Mouse (Mus musculus): ENCODE data around the gene Tnxb. TPM values are rescaled to one million over a fixed set of nuclear protein-coding genes. Genes with fewer than 3 reads are reported as not detected.

The Tnxb gene
- total and polyA plus RNA-seq, 3 experiments: 27.3 to 28.8 (median 28.5) TPM

- peak overlapping the region; percentile 47 for H3K9ac ChIP-seq (ENCODE audit: low read depth, low read length)
- WGBS: 9% methylated on average over 46 of the region's 48 CpGs
- intact Hi-C loops (cut with DNase I): no loop called here
- DNase-seq: no peak
- TF ChIP-seq POLR2A (IDR thresholded peaks at IDR 0.05; ENCODE audit: insufficient read depth, low read depth, low read length) (no peak), EP300 (IDR thresholded peaks at IDR 0.05; ENCODE audit: insufficient read depth, low read depth, low read length) (no peak), CTCF (IDR thresholded peaks at IDR 0.05) (no peak)
- no peak overlapping the region for H3K27ac ChIP-seq
- H3K27me3 ChIP-seq (ENCODE audit: control insufficient read depth, insufficient read depth, low read length): no peaks in the 10 kb centered on the region
- peaks cover 5% of the 10 kb centered on the region for H3K4me1 ChIP-seq (ENCODE audit: control insufficient read depth, insufficient read depth, low read length)
- peak overlapping the region; percentile 29; the same call in 1 of the 2 replicates for H3K4me3 ChIP-seq
- no peaks in the 10 kb centered on the region for H3K79me2 ChIP-seq (replicated peaks; ENCODE audit: control insufficient read depth, insufficient read depth, low read length)
- no peaks in the 10 kb centered on the region for H3K36me3 ChIP-seq (ENCODE audit: control insufficient read depth, insufficient read depth, low read length)
Observed at GRCm38 (mm10) chr17:34630761-34631301, 39.5 kb upstream of the Tnxb start.

DNA sequence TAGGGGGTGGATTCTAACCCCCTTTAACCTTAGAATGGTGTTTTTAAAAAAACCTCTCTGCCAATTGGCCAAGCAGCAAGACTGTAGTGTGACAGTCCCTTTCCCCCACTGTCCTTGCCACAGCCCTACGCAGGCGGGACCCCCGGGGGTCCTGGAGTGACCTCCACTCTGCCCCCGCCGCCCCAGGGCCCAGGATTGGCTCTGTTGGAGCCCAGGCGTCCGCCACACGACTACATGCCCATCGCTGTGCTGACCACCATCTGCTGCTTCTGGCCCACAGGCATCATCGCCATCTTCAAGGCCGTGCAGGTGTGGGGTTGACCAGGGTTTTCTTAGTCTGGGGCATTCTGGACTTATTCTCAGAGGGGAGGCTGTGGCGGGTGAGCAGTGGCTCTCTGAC, 38.7 kb upstream of the Tnxb start:
- TF ChIP-seq POLR2A (IDR thresholded peaks at IDR 0.05; ENCODE audit: insufficient read depth, low read depth, low read length): no peak
- TF ChIP-seq EP300 (IDR thresholded peaks at IDR 0.05; ENCODE audit: insufficient read depth, low read depth, low read length): no peak
- no peak for TF ChIP-seq CTCF (IDR thresholded peaks at IDR 0.05)
- intact Hi-C loops (cut with DNase I): no loop called here
- Histone ChIP-seq H3K4me1 (ENCODE audit: control insufficient read depth, insufficient read depth, low read length) (peaks cover 5% of the 10 kb centered on the region), H3K4me3 (peak overlapping the region; percentile 47), H3K27me3 (ENCODE audit: control insufficient read depth, insufficient read depth, low read length) (no peaks in the 10 kb centered on the region), H3K9ac (ENCODE audit: low read depth, low read length) (no peak overlapping the region), H3K79me2 (replicated peaks; ENCODE audit: control insufficient read depth, insufficient read depth, low read length) (no peaks in the 10 kb centered on the region), H3K27ac (peak overlapping the region; percentile 55), H3K36me3 (ENCODE audit: control insufficient read depth, insufficient read depth, low read length) (no peaks in the 10 kb centered on the region)
- WGBS: 24% methylated on average over 12 of the region's 12 CpGs
- DNase-seq: no peak

DNA sequence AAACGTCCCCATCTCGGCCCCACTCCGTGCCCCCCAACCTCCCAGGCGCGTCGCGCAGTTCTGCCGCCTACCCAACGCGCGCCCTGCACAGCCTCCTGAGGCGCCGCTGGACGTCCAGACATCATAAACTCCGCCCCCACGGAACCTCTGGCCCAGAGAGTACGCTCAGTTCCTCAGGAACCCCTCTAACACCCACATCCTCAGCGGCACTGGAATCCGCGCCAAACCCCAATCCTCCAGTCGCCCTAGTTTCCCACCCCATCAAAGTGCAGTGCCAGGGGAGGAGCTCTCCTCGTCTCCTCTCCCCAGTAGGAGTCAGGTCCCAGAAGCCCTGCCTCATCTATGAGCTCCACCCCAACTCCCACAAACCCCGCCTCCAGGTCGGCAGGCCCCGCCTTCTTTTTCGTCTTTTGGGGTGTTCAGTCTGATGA, 38.1 kb upstream of the Tnxb start:
- TF ChIP-seq EP300 (IDR thresholded peaks at IDR 0.05; ENCODE audit: insufficient read depth, low read depth, low read length) (0 out of 2 replicates have a peak, but pooled peaks have one; percentile 46), POLR2A (IDR thresholded peaks at IDR 0.05; ENCODE audit: insufficient read depth, low read depth, low read length) (peak; percentile 55), CTCF (IDR thresholded peaks at IDR 0.05) (no peak)
- no peaks in the 10 kb centered on the region for H3K36me3 ChIP-seq (ENCODE audit: control insufficient read depth, insufficient read depth, low read length)
- H3K4me1 ChIP-seq (ENCODE audit: control insufficient read depth, insufficient read depth, low read length): peaks cover 5% of the 10 kb centered on the region
- intact Hi-C loops (cut with DNase I): no loop called here
- H3K27ac ChIP-seq: peak overlapping the region; percentile 55
- H3K79me2 ChIP-seq (replicated peaks; ENCODE audit: control insufficient read depth, insufficient read depth, low read length): no peaks in the 10 kb centered on the region
- 4% methylated on average over 26 of the region's 26 CpGs for WGBS
- peak overlapping the region; percentile 47 for H3K4me3 ChIP-seq
- 0 out of 2 replicates have a peak overlapping the region, but pooled peaks have one; percentile 47 for H3K9ac ChIP-seq (ENCODE audit: low read depth, low read length)
- no peaks in the 10 kb centered on the region for H3K27me3 ChIP-seq (ENCODE audit: control insufficient read depth, insufficient read depth, low read length)
- DNase-seq: peak; percentile 87 to 88

DNA sequence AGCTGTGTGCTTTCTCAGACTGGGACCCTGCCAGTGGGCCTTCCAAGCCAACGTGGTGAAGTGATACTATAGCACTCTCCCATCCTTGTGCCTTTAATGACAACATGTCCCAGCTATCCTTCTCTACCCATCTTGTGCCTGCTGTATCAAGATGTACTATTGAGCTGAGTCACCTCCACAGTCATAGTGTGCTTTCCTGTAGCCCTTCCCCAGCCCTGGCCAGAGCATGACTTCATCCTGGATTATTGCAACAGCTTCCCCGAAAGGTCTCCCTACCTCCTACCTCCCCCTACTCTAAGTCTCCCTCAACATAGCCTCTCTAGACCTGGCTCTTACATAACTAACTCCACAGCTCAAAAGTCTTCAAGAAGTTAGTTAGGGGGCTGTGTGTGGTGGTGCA, 34.7 kb upstream of the Tnxb start:
- intact Hi-C loops (cut with DNase I): no loop called here
- Histone ChIP-seq H3K9ac (ENCODE audit: low read depth, low read length) (no peak overlapping the region), H3K36me3 (ENCODE audit: control insufficient read depth, insufficient read depth, low read length) (no peaks in the 10 kb centered on the region), H3K27ac (no peak overlapping the region), H3K79me2 (replicated peaks; ENCODE audit: control insufficient read depth, insufficient read depth, low read length) (no peaks in the 10 kb centered on the region), H3K27me3 (ENCODE audit: control insufficient read depth, insufficient read depth, low read length) (no peaks in the 10 kb centered on the region), H3K4me1 (ENCODE audit: control insufficient read depth, insufficient read depth, low read length) (peaks cover 5% of the 10 kb centered on the region), H3K4me3 (no peak overlapping the region)
- 49% methylated on average over 2 of the region's 2 CpGs for WGBS
- DNase-seq: no peak
- no peak for TF ChIP-seq CTCF (IDR thresholded peaks at IDR 0.05)

DNA sequence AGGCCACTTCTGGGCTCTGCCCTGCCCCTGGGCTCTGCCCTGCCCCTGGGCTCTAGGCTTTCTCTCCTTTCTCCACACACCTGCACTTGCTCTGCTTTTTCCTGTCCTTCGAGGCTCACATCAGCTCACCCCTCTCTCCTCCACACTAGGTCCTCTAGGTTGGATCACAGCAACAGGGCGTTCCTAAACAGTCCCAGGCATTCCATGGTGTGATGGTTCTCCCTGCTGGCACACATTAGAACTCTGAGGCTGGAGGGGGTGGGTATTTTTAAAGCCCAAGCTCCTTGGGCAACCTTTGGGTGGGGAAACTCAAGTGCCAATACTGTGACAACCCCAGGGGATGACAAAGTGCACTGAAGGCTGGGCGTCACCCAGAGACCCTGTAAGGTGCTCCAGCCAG, 32.9 kb upstream of the Tnxb start:
- TF ChIP-seq POLR2A (IDR thresholded peaks at IDR 0.05; ENCODE audit: insufficient read depth, low read depth, low read length) (no peak), EP300 (IDR thresholded peaks at IDR 0.05; ENCODE audit: insufficient read depth, low read depth, low read length) (no peak), CTCF (IDR thresholded peaks at IDR 0.05) (no peak)
- no peak overlapping the region for H3K9ac ChIP-seq (ENCODE audit: low read depth, low read length)
- H3K36me3 ChIP-seq (ENCODE audit: control insufficient read depth, insufficient read depth, low read length): no peaks in the 10 kb centered on the region
- DNase-seq: no peak
- 45% methylated on average over 3 of the region's 3 CpGs for WGBS
- intact Hi-C loops (cut with DNase I): no loop called here
- no peaks in the 10 kb centered on the region for H3K27me3 ChIP-seq (ENCODE audit: control insufficient read depth, insufficient read depth, low read length)
- no peak overlapping the region for H3K27ac ChIP-seq
- no peak overlapping the region for H3K4me3 ChIP-seq
- H3K79me2 ChIP-seq (replicated peaks; ENCODE audit: control insufficient read depth, insufficient read depth, low read length): no peaks in the 10 kb centered on the region
- peaks cover 6% of the 10 kb centered on the region for H3K4me1 ChIP-seq (ENCODE audit: control insufficient read depth, insufficient read depth, low read length)

DNA sequence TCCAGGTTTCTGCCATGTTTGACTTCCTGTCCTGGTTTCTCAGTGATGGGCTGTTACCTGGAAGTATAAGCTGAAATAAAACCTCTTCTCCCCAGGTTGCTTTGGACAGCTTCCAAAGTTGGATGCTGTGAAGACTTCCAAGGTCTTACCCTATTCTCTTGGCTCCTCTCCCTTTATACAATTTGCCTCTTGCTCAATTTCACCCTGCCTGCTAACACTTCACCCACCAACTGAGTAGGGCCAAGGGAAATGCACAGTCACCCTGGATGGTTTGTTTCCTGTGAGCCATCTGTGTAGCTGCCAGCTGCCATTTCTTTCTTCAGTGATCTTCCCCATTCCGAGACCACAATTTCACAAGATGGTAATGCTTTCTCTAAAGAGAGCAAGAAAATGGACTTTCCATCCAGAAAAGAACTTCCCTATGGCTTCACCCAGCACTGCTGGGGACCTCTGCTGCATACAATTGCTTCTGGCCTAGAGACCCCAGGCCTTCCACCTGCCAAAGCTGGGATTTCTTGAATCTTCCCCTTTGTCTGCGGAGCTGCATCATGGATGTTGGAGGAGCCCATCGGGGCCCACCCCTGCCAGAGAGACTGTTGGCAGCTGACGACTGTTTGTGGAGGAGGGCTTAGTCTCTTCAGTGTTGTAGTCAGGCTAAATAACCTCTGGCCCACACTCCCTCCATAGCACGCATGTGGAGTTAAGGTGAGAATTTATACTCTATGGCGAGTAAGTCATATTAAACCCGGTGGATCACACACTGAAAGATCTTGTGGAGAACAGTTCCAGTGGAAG, 30.7 kb upstream of the Tnxb start:
- Histone ChIP-seq H3K27me3 (ENCODE audit: control insufficient read depth, insufficient read depth, low read length) (no peaks in the 10 kb centered on the region), H3K27ac (peak overlapping the region; percentile 60), H3K4me1 (ENCODE audit: control insufficient read depth, insufficient read depth, low read length) (peaks cover 6% of the 10 kb centered on the region), H3K9ac (ENCODE audit: low read depth, low read length) (no peak overlapping the region), H3K79me2 (replicated peaks; ENCODE audit: control insufficient read depth, insufficient read depth, low read length) (no peaks in the 10 kb centered on the region), H3K4me3 (no peak overlapping the region), H3K36me3 (ENCODE audit: control insufficient read depth, insufficient read depth, low read length) (no peaks in the 10 kb centered on the region)
- WGBS: 82% methylated on average over 7 of the region's 7 CpGs
- TF ChIP-seq POLR2A (IDR thresholded peaks at IDR 0.05; ENCODE audit: insufficient read depth, low read depth, low read length) (no peak), CTCF (IDR thresholded peaks at IDR 0.05) (no peak), EP300 (IDR thresholded peaks at IDR 0.05; ENCODE audit: insufficient read depth, low read depth, low read length) (no peak)
- DNase-seq: no peak
- intact Hi-C loops (cut with DNase I): no loop called here

Data from heart, adult 2 months (tissue).